Mouse (Mus musculus) C2C12 (cell line): Measurements from ENCODE around the gene Sytl1.

Experiments
- CTCF ChIP-seq: IDR thresholded peaks from one replicate; pipeline ENCODE4 v1.5.1; 2011; ENCODE audit not compliant: control insufficient read depth, insufficient read depth, insufficient read length
- FOSL1 ChIP-seq: IDR thresholded peaks from one replicate; pipeline ENCODE4 v1.8.0; 2011; ENCODE audit warnings: mild to moderate bottlenecking, low read length; ENCODE audit not compliant: poor library complexity, insufficient read depth, severe bottlenecking

GRCm38 (mm10) chr4:133212562-133213267 is 50.2 kb downstream of the Sytl1 start:
- TF ChIP-seq CTCF (no peak), FOSL1 (no peak)
